Mouse (Mus musculus): ENCODE results near the gene Galnt4.

The Galnt4 gene

DNA sequence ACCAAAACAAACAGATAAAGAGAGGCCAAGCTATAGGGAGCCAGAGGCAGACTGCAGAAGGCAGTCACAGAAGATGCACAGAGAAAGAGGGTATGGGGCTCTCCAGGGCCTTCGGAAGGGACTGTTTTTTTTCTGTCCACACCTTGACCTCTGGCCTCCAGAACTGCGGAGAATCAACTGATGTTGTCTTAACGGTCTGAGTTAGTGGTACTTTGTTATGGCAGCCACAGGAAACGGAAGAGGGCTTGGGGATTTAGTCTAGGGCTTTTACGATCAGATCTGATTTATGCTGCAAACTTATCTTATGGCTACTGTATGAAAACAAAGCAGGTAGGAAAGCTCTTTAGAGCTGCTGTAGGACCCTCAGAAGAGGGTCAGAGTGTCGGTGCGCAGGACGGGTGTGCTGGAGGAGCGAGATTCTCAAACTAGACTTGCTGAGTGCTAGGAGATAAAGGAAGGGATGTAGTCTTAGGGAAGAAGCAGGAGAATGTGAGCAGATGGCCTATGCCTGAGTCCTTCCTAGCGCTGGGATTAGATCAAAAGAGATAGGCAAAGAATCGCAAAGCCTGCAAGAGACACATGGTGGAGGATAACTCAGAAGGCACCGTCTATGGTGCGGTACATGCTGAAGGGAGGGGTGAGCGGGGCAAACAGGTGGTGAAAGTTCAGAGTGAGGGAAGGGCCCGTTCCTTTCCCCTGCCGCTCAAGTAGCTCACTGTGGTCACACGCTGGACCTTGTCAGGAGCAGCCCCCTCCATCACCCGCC lies 7.7 kb downstream of the Galnt4 start:
- no peak for DNase-seq (ENCODE audit: low read depth)

GRCm38 (mm10) chr10:99116237-99116632 lies 8.3 kb downstream of the Galnt4 start:
- DNase-seq (ENCODE audit: low read depth), result no peak

DNA sequence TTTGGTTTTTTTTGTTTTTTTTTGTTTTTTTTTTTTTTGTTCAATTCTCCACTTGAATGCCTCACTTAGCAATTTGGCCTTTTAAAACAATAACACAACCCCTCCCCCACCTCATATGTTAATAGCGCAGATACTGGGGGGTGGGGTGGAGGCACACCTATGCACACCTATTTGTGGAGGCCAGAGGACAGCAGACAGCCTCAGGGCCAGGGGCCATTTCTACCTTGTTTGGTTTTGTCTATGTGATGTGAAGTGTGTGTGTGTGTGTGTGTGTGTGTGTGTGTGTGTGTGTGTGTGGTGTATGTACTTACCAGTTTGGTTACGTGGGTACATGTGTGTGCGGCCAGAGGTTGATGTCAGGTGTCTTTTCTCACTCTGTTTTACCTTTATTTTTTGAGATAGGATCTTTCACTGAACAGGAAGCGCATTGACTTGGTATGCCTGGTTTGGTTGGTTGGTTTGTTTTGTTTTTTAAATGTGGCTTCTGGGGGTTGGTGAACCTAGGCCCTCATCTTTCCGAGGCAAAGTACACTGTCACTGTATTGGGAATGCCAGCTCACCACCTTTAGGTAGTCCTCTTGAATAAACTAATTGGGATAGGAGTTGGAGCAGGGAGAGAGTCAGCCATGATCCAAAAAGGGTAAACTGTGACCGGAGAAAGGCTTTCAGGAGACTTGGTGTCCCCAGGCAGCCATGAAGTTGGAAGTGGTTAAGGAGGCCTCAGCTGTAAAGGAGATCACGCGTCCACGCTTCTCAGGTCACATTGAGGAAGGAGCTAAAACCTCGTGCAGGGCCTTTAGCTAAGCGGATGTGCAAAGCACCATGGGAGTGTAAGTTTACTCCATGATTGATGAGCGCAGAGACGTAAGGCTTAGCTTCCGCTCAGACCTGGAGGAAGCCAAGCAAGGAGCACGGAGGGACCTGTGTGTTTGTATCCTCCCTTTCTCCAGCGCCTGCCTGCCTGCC lies 9.0 kb downstream of the Galnt4 start:
- no peak for DNase-seq (ENCODE audit: low read depth)

- no peak for DNase-seq (ENCODE audit: low read depth)
Measured at GRCm38 (mm10) chr10:99117876-99118275, 9.9 kb downstream of the Galnt4 start.

- DNase-seq (ENCODE audit: low read depth), result no peak
Measured at GRCm38 (mm10) chr10:99118697-99119096, 10.7 kb downstream of the Galnt4 start.

DNA sequence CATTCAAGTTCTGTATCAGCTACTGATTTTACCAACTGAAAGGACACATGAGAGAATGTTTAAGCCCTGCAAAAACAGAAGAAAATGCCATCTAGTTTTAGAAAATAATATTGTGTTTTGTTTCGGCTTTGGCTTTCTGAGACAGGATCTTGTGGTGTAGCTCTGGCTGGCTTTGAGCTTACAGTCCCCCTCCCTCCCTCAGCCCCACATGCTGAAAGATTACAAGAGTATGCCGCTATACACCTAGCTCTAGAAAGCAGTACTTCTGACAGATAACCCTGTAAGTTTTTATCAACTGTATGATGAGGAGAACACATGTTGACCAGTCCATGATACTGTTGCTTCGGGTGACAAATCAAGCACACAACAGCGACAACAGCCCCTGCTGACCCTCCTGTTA lies 11.5 kb downstream of the Galnt4 start:
- DNase-seq (ENCODE audit: low read depth), result no peak

GRCm38 (mm10) chr10:99126225-99126624 lies 18.3 kb downstream of the Galnt4 start, which contains the start of gene Phxr2:
Gene Phxr2, minus strand, starts transcription at chr10:99126325.
- DNase-seq (ENCODE audit: low read depth), result no peak

- no peak for DNase-seq (ENCODE audit: low read depth)
Measured at GRCm38 (mm10) chr10:99126954-99127353, 19.0 kb downstream of the Galnt4 start.

GRCm38 (mm10) chr10:99127691-99128261 lies 19.8 kb downstream of the Galnt4 start:
- no peak for DNase-seq (ENCODE audit: low read depth)

DNA sequence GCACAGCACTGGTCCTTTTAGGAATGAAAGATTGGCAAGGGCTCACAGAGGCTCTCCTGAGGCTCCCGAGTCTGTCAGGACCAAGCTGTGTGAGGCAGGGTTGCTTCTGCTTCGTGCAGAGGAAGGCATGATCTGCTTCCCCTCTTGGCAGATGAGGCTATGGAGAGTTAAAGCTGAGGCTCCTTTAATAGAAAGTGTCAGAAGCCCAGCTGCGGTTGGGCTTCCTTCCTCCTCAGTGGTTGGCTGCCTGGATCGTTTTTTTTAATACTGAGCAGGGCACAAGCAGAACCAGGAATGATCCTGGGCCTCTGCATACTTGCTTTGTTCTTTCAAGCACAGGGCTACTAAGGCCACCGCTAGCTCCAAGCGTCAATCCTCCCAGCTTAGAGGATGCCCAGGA lies 22.7 kb downstream of the Galnt4 start:
- DNase-seq (ENCODE audit: low read depth), result no peak

GRCm38 (mm10) chr10:99131298-99131697 lies 23.3 kb downstream of the Galnt4 start:
- DNase-seq (ENCODE audit: low read depth), result no peak

GRCm38 (mm10) chr10:99132189-99132588 lies 24.2 kb downstream of the Galnt4 start:
- DNase-seq (ENCODE audit: low read depth), result no peak

DNA sequence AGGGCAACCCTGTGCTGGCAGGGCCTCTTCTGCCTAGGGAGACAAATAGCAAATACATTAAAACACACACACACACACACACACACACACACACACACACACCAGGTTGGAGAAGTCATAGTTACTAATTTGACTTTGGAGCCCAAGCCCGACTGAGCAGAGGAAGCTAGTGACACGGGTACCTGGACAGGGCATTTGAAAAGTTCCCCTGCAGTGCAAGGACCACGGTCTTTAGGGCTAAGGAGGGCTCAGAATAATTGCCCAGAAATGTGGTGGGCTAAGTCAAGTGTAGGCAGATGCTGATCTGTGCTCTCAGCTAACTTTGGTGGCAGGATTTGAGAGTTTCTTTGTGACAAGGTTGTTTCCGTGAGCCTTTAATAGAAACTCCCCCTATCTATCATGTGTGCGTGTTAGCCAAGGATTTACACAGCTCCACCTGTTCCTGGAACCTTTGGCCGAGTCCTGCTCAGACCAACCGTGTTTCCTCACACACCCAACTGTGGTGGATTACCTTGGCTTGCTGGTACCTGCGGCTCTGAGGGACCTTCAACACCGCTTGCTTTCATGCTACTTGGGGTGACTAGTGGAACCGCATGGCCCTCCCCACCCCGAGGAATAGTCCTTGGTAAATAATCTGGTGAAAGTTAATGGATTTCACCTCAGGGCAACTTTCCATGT lies 24.8 kb downstream of the Galnt4 start:
- no peak for DNase-seq (ENCODE audit: low read depth)

DNA sequence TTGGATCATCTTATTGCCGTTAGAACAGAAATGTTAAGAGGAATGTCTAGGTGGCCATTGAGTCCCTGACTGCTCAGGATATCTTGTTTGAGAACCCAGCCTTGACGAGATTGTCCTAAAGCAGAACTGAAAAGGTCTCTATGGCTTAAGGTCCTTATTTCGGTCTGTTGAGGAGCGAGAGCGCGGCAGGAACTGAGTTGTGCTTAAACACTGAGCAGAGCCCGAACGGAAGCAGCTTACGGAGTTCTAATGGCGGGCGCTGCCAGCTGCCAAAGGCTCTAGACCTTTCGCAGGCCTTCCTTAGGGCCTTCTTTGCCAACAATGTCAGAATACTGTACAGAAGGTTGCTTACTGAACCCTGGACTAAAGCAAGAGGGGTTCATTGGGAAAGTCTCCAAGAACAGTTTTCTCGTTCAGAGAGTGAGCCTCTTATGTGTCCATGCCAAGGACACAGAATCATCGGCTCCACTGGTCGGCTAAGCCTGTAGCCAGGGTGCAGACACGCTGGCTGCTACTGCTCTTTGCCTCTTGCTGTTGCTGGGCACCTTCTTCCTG lies 25.4 kb downstream of the Galnt4 start:
- DNase-seq (ENCODE audit: low read depth), result no peak

DNA sequence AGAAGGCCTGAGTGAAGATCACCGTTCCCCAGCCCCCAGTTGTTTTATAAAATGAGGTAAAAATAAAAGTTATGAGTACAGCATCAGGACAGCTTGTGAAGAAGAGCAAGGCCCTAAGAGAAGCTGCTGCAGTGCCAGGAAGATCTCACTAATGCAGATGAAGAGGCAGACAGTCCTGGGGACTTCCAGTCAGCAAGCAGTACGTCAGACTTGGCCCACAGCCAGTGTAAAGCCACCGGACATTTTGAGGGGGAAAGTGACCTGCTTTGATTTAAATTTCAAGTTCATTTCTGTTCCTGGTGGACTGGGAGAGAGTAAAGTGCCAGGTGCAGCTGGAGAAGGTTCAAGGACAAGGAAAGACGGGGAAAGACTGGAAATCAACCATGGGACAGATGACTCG lies 28.4 kb downstream of the Galnt4 start:
- no peak for DNase-seq (ENCODE audit: low read depth)

GRCm38 (mm10) chr10:99145611-99146010 lies 37.7 kb downstream of the Galnt4 start:
- no peak for DNase-seq (ENCODE audit: low read depth)

DNA sequence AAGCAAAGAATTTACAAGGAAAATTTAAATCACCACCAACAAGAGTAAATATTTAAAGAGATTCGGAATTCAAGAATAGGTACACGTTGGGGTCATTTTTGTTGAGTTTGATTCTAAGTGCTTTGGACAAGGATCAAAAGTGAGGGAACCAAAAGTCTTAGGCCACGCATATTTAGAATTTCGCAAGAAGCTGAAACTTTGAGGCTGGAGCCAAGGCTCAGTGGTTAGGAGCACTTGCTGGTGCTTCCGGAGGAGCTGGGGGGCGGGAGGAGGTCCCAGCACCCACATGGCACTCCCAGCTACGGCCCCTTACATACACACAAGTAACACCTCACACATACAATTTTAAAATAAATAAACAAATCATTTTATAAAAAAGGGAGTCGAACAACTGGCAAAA lies 38.6 kb downstream of the Galnt4 start:
- DNase-seq (ENCODE audit: low read depth), result no peak

GRCm38 (mm10) chr10:99150016-99150415 lies 42.1 kb downstream of the Galnt4 start:
- DNase-seq (ENCODE audit: low read depth), result no peak

DNA sequence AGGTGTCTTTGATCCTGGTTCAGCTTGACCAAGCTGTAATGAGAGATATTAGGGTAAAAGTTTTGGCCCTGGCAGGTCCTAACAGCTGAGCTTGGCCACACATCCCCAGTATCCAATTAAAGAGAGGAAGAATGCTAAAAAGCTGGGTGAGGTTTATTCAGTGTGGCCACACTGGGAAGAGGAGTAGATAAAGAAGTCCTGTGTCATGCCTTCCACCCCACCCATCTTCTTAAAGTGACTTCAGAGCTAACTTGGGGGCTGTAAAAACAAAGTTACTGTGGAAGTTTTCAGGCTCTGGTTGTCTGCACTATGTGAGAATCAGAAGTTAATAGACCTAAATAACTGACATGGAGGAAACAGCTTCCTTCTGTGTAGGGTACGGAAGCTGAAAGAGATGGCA lies 43.6 kb downstream of the Galnt4 start:
- no peak for DNase-seq (ENCODE audit: low read depth)

DNA sequence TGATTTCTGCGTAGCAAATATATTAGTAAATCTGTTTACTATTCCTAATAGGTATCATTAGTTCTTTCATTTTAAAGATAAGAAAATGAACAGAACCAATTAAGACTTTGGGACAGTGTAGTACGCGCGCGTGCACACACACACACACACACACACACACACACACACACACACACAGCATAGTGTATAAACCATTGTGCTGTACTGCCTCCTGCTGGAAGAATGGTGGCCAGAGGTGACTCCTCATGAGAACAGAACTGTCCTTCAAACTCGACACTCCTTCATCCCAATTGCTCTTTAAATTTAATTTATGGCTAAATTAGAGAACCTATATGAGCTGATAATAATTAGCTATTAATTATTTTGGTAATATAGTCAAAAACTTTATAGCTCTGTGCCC lies 44.1 kb downstream of the Galnt4 start:
- DNase-seq (ENCODE audit: low read depth), result no peak

GRCm38 (mm10) chr10:99154635-99155034 lies 46.7 kb downstream of the Galnt4 start:
- DNase-seq (ENCODE audit: low read depth), result no peak

GRCm38 (mm10) chr10:99156808-99157207 lies 48.8 kb downstream of the Galnt4 start:
- no peak for DNase-seq (ENCODE audit: low read depth)
